Mouse (Mus musculus) brain, adult 2 months (tissue): Measurements from ENCODE around the gene Il17re.
A peak's percentile ranks its signal among the peaks of the same experiment; 100 is the strongest.

Experiments
- DNase-seq: peaks from one replicate; pipeline ENCODE4 v3.0.0; 2011; ENCODE audit warnings: low read depth, low spot score

Gene Il17re

DNA sequence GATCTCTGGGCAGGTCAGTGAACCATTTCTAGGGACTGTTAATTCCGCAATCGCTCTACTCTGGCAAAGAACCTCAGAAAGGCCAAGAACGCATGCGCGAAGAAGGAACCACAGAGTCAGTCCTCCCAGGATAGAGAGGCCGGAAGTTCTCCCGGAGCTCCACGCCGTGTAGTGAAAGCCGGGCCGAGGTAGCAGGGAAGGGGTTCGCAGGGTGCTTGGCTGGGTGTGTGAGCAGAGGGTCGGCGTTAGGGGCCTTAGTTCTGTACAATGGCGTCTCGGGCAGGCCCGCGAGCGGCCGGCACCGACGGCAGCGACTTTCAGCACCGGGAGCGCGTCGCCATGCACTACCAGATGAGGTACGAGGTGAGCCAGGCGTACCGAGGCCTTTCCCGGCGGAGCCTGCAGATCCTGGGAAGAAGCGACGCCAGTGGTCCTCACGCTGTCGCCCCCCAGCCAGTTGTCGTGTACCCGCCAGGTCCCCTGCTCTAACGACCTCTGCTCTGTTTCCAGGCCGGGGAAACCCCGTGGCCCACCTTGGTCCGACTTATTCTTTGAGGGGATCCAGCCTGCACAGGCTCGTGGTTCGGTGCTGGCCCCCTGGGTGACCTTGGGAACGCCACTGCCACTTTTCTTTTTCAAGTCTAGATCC lies 15.7 kb upstream of the Il17re start, which contains the start of gene Jagn1:
Gene Jagn1 (plus strand): TSS at position 128 of the 649 bp plus-strand sequence.
- peak; percentile 97 for DNase-seq

DNA sequence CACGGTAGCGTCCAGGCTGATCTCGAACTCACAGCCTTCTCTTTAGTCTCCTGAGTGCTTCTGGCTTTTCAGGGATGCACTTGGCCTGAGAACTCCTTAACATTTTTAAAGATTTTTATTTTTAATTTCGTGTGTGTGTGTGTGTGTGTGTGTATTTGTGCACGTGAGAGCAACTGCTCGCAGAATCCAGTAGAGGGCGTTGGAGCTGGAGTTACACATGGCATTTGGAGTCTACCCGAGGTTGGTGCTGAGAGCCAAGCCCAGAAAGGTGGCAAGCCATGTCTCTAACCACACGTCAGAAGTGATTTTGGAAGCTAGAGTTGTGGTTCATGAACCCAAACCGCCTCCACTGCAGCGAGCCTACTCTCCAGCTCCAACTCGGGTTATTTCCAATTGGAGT lies 15.2 kb upstream of the Il17re start:
- peak; percentile 14 for DNase-seq

DNA sequence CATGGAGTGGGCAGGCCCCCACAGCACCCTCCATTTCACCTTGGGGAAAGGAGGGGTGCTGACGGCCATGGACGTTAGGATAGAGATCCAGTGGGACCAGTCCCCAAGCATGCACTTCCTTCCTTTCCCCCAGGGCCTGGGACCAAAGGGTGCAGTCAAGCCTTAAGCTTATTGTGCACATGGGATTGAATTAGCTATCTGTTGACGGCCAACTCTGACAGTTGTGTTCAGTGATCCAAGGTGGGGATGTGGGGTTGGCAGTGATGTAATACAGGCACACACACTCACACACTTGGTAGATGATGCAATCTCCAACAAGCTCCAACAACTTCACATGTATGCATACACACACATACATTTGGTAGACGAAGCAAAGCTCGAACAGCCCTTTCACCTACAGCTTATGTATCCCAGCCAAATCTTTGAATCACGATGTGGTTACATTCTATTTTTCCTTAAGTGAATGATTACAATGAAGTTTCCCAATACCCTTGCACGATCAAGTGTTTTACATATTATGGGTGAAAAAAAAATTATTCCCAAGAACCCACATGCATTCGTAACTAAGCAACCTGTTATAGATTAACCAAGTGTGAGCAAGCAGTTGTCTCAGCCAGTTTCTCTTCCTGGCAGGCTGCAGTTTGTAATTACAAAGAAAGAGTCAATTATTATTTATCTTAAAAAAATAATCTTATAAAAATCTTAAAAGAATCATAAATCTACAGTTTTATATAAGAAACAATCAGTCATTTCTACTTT lies 13.9 kb upstream of the Il17re start:
- no peak for DNase-seq

DNA sequence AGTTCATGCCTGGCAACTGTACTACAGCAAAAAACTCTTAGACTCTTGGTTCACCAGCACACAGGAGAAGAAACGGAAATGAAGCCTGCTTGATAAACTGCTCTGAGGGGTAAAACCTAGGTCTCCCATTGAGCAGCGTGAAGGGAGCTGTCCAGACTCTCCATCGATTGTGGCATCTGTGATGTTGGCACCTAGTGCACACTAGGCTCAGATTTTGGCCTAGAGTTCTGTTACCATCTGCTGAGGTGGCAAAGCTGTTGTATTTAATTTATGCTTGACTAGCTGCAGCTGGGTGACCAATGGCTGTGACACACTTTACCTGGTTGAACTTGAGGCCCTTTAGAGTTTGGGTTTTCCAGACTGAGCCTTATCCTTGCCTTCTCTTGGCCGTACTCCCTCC lies 10.6 kb upstream of the Il17re start:
- DNase-seq = peak; percentile 68

DNA sequence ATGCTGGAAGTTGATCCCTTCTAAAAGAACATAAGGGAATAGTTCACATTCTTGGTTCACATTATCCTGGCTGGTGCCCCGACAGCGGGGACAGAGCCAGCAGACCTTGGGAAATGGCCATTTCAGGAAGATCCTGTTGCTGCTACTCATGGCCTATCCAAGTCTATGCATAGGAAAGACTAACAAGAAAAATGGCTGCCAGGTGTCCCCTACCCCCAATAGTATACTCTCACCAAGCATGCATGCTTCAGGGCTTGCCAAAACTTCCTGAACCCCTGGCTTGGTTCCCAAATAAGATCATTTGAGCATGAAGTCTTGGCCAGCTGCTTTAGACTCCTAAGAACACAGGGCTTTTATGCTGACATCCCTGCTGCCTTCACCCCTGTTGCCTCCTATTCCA lies 6.4 kb upstream of the Il17re start:
- no peak for DNase-seq

DNA sequence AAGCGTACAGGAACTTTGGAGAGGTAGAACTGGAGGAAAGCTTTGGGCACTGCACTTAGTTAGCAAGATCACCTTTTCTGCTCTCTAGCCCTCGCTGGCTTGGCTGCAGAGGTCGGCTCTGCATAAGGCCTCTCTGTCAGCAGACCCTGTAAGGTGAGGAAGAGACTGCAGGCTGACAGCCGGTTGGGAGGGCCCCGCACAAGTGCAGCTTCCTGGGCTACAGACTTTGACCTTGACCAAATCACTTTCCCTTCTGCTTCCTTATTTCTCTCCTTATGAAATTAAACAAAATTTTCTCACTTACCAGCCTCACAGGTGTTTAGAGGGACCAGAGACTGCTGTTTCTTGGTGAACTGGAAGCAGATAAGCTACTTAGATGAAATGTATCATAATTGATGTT lies 3.3 kb upstream of the Il17re start:
- no peak for DNase-seq

DNA sequence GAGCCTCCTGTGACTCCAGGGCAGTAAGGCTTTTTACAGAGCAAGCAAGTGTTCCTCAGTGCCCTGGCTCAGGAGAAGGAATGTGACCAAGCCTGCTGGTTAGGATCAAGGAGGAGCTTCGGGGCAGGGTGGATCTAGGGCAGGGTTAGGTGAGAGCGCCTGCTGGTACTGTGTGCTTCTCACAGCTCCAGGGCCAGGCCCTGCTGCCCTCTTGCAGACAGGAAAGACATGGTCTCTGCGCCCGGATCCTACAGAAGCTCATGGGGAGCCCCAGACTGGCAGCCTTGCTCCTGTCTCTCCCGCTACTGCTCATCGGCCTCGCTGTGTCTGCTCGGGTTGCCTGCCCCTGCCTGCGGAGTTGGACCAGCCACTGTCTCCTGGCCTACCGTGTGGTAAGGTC lies 351 bp downstream of the Il17re start:
- DNase-seq = peak; percentile 54

DNA sequence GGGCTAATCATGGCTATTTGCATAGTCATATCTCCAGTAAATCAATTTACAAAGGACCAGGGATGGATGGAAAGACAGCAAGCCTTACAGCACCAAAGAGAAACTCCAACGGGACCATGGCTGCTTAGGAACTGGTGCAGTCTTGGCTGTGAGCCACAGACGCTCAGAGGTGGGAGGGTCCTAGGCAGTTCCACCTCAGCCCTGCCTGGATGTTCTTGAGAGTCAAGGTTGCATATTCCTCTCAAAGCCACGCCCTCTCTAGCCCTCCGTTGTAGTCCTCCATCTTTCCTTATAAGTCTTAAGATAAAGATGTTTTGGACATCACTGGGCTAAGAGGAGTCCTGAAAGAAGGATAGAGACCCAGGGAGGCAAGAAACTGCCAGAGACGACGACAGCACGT lies 5.8 kb downstream of the Il17re start:
- DNase-seq = no peak

DNA sequence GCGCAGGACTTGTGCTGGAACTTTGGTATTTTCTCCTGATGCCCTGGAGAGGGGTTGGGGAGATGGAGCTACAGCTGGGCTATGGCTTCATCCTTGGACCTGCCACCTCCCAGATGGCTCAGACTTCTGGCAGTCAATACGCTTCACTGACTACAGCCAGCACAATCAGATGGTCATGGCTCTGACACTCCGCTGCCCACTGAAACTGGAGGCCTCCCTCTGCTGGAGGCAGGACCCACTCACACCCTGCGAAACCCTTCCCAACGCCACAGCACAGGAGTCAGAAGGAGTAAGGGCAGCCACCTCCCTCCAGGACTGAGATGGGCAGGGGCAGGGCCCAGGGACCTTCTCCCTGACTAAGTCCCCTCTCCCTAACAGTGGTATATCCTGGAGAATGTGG lies 7.3 kb downstream of the Il17re start:
- DNase-seq = no peak

DNA sequence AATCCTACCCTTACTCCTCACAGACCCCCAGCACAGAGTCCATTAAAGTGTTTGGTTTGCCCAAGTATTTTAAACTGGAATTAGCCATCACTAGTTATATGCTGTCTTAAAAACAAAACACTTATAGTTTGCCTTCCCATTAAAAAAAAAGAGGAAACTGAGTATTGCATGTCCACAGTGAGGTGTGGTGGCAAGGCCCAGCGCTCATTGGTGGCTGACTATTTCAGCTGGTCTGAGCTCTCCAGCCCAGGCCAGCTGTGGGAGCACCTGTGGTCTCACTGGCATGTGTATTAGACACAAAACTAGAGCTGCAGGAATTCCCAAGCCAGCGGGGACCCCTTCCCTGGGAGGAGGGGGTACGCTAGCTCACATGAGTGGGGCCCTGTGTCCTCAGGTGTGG lies 10.2 kb downstream of the Il17re start:
- DNase-seq = no peak

DNA sequence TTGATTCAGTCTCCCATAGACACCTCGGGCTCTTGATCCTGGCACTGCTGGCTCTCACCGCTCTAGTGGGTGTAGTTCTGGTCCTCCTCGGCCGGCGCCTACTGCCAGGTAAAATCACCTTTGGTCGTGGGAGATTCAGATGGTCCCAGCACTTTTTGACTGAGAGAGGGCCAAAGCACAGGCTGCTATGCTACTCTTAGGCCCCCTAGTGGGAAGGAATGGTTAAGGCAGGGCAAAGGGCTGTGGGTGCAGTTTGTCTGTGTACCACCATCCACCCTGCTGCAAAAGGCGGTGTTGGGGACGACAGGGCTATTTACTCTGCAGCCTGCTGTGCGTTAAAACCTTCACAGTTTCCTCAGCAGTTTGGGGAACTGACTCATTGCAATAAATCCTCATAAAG lies 10.7 kb downstream of the Il17re start:
- peak; percentile 78 for DNase-seq

DNA sequence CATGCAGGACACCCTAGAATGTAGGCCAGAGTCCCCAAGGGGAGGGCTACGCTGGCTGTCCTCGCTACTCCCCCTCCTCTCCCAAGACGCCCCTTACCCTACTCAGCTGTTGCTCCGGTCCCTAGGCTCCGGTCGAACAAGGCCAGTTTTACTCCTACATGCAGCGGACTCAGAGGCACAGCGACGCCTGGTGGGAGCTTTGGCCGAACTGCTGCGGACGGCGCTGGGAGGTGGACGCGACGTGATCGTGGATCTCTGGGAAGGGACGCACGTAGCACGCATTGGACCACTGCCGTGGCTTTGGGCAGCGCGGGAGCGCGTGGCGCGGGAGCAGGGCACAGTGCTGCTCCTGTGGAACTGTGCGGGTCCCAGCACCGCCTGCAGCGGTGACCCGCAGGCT lies 11.1 kb downstream of the Il17re start:
- DNase-seq = peak; percentile 93

DNA sequence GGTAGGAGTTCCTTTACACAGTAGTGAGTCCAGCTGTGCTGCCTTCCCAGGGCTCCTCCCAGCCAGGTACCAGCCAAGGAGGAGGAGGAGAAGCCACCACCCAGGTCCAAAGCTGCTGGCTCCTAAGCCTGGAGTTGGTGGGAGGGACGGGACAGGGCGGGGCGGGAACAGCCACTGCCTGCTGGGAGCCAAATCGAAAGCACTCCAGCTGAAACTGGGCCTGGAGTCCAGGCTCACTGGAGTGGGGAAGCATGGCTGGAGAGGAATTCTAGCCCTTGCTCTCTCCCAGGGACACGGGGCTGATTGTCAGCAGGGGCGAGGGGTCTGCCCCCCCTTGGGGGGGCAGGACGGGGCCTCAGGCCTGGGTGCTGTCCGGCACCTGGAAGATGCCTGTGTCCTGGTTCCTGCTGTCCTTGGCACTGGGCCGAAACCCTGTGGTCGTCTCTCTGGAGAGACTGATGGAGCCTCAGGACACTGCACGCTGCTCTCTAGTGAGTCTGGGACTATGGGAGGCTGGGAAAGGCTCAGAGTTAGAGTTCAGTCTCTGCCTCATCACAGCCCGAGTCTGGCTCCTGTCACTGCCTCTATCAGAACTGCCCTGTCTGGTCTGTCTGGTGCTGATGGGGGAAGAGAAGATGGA lies 13.1 kb downstream of the Il17re start, which contains the start of gene Il17rc:
Gene Il17rc (plus strand): TSS at position 131 of the 640 bp plus-strand sequence.
- no peak for DNase-seq

DNA sequence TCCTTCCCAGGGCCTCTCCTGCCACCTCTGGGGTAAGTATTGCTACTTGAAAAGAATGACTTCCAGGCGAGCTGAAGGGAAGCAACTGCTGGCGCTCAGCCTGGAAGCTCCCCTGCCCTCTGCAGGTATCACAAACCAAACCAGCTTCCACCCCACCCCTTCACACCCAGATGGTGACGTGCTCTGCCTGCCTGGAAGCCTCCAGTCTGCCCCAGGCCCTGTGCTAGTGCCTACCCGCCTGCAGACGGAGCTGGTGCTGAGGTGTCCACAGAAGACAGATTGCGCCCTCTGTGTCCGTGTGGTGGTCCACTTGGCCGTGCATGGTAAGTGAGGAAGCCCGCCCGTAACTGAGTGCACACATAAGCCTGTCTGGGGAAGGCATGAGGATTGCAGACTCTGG lies 13.8 kb downstream of the Il17re start:
- no peak for DNase-seq

DNA sequence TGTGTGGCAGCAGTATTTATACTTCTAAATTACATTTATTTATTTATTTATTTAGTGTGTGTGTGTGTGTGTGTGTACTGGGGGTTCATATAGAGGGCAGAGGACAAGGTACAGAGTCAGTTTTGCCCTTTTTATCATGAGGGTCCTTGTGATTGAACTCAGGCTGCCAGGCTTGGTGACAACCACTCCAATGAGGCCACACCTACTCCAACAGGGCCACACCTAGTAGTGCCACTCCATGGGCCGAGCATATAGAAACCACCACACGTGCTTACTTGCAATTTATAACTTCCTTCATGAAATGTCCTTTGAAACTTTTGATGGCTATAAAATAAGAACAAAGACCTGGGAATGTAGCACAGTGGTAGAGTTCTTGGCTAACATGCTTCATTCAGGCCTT lies 15.0 kb downstream of the Il17re start:
- DNase-seq = no peak

DNA sequence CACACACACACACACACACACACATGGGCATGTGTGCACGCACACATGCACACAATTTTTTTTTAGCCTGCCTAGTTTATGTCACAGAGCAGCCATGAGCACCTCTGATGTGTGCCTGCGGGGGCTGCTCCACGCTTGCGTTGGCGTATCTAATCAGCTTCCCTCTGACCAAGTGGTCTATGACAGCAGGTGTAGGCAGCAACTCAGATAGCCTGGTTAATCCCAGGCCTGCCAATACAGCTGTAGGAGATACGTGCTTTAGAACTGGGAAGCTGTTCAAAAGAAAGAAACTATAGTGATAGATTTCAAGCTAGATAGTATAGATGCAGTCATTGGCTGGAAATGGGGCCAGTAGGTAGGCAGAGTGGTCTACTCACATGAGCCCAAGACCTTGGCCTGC lies 15.4 kb downstream of the Il17re start:
- no peak for DNase-seq

DNA sequence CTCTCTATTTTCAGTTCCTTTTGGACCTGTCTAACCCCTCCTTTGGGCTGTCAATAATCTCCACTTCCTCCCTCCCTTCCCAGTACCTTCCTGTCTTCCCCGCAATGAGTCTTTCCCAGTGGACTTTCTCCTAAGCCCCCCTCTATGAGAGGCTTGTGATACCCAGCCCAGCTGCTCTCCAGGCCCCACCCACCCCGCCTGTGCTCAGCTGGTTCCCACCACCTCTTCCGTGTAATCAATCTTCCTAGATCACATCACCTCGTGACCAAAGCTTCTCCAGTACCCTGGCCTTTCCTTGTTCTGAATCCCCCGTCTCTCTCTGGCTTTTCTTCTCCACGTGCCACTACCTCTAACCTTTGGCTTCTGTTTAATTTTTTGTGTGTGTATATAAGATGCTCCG lies 19.1 kb downstream of the Il17re start:
- DNase-seq = no peak

DNA sequence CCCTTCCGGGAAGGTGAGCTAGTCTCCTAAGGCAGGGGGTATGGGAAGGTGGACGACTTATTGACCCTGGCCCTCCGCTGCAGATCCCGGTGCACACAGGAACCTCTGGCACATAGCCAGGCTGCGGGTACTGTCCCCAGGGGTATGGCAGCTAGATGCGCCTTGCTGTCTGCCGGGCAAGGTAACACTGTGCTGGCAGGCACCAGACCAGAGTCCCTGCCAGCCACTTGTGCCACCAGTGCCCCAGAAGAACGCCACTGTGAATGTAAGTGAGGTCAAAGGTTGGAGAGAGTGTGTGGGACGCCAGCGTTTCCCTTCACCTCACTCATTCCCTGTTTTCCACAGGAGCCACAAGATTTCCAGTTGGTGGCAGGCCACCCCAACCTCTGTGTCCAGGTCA lies 20.6 kb downstream of the Il17re start:
- no peak for DNase-seq

DNA sequence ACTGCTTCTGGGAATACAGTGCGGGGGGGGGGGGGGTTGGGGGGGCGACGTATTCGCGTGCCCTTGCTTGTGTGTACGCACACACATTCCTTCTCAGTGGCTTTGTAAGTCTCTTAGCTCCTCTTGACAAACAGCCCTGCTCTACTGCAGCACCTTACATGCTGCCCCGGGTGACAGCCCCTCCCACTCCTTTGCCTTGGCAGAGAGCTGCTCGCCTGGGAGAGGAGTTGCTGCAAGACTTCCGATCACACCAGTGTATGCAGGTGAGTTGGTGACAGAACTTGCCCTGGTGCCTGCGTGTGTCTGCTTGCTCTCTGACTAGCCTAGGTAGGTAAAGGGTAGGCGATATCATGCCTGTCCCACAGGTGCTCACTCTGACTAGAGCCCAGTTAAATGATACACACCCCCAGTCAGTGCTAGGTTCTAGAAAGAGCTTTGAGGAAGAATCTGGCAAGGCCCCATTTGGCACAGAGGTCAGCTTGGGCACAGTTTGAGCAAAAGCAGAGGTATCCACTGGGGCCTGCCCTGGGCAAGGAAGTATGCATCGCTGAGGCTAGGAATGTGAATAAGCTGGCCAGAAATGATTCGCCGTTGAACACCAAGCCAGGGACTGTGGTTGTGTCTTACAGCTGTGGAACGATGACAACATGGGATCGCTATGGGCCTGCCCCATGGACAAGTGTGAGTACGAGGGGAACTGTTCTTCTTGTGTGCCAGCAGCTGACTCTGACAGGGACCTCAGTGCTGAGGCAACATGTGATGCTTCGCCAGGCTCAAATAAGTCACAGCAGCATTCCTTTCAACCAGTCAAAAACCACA lies 22.5 kb downstream of the Il17re start:
- DNase-seq = no peak

DNA sequence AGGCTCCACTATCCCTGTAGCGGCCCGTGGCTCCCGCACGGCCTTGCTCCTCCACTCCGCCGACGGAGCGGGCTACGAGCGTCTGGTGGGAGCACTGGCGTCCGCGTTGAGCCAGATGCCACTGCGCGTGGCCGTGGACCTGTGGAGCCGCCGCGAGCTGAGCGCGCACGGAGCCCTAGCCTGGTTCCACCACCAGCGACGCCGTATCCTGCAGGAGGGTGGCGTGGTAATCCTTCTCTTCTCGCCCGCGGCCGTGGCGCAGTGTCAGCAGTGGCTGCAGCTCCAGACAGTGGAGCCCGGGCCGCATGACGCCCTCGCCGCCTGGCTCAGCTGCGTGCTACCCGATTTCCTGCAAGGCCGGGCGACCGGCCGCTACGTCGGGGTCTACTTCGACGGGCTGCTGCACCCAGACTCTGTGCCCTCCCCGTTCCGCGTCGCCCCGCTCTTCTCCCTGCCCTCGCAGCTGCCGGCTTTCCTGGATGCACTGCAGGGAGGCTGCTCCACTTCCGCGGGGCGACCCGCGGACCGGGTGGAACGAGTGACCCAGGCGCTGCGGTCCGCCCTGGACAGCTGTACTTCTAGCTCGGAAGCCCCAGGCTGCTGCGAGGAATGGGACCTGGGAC lies 24.3 kb downstream of the Il17re start:
- DNase-seq = peak; percentile 82

DNA sequence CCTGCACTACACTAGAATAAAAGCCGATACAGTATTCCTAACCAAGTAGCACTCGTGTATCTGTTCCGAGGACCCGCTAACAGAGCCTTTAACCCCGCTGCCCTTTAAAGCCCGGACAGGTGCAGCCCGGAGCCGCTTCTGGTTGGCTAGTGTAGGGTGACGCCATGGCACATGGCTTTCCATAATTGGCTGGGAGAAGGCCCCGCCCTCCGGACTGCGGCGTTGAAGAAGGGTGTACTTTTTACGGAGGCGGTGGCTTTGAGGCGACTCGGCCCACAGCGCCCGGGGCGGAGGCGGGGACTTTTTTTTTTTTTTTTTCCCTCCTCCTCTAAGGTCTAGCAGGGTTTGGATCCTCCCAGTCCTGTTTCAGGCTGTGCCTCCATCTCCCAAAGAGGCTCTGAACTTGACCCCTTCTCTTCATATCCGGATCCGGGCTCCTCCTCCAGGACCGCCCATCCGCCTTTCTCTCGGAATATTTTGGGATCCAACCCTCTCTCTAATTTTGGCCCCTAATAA lies 24.9 kb downstream of the Il17re start, which contains the start of gene Creld1:
Gene Creld1 (plus strand): TSS at position 198 of the 516 bp plus-strand sequence.
- peak; percentile 99 for DNase-seq
